Mouse (Mus musculus) CD4-positive helper T cell, adult 2 months (primary cell): ENCODE measurements at regions not wholly inside any gene's neighbourhood (a gene's known extent, or its start where the extent isn't known, plus 50 kb on each side); places are given as distances from the start of the nearest gene placed in this dataset.

Experiments
- DNase-seq: peaks from one replicate; pipeline ENCODE4 v3.0.0-alpha.2; 2012; ENCODE audit warnings: low read depth, missing footprints, low spot score

DNA sequence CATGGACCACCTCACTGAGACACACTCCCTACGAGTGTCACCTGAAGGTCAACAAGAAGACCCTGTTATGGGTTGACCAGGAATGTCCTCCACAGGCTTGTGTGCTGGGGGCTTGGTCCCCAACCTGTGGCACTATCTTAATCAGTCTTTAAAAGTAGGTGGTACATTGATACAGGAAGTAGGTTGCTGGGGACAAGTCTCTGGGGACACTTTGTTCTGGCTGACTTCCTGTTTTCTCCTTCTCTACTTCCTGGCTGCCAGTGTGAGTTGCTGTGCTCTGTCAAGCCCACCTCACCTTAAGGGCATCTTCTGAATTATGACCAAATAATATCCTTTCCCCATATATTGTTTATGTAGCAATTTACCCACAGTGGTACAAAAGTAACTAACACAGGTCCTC is 96.1 kb downstream of the Cct6b start:
- DNase-seq, result no peak

DNA sequence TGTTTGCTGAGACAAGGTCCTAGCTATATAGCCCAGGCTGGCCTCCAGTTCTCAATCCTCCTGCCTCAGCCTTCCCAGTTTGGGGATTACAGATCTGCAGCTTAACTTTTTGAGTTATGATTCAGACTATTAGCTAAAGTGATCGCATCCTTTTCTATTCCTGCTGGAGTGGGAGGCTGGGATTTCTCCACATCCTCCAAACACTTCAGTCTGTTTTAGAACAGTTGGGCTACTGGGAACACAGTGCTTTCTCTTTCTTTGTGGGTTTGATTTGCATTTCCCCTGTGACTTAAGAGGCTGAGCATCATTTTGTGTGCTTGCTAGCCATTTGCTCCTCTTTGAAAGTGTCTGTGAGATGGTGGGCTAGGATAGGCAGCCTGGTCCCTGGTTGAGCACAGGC is 100.0 kb downstream of the Cct6b start:
- DNase-seq, result no peak

DNA sequence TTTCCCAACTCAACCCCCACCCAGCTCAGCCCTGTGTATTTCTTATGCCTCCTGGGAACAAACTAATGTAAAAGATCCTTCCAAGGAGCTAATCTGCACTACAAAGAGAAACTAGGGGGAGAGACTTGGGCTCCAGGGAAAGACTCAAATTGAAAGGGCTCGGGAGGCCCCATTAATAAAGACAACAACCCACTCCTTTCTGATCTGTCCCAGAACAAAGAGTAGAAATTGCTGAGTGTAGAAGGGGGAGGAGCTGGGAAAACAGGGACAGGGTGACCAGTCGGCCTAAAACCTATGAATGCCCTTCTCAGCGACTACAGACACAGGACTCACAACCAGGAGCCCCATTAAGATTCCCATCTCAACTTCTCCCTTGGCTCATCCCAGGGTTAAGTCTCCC is 102.0 kb downstream of the Cct6b start:
- no peak for DNase-seq

- DNase-seq, result no peak
Observed at GRCm38 (mm10) chr11:82651751-82652150, 112.4 kb downstream of the Cct6b start.

- DNase-seq, result no peak
Observed at GRCm38 (mm10) chr11:82638513-82638912, 125.6 kb downstream of the Cct6b start.

DNA sequence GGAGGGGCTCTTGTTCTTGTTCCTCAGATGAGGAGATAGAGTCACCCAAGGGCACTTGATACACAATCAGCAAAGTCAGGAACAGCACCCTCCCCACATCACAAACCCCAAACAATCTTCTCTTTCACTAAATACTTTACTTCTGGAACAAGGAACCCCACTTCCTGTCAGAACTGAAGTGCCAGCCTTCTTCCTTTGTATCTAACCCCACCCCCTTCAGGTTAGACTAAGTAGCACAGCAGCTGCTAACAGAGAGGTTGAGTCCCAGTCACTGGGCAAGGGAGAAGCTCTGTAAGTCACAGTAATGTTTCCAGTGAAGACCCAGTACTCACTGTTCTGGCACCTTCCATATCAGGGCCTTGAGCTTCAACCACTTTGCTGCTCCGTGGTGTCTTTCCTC is 131.9 kb downstream of the Cct6b start:
- no peak for DNase-seq

DNA sequence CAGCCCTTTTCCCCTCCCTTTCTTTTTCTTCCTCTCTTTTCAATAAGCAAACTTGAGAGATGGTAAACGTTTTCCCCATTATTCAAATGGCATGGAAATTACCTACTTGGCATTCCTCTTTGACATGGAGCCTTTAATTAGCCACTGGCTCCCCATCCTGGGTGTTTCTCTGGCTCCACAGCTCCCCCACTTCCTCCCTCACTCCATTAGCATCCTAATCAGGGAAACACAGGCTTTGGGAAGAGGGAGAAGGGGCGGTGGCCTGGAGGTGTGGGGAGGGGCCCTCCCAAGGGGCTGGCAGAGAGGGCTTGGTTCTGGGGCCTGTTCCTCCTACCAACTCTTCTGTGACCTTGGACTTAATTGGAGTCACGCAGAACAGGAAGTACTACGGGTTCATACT is 132.7 kb downstream of the Cct6b start:
- DNase-seq, result no peak

GRCm38 (mm10) chr11:82626501-82627111 is 137.5 kb downstream of the Cct6b start:
- no peak for DNase-seq

DNA sequence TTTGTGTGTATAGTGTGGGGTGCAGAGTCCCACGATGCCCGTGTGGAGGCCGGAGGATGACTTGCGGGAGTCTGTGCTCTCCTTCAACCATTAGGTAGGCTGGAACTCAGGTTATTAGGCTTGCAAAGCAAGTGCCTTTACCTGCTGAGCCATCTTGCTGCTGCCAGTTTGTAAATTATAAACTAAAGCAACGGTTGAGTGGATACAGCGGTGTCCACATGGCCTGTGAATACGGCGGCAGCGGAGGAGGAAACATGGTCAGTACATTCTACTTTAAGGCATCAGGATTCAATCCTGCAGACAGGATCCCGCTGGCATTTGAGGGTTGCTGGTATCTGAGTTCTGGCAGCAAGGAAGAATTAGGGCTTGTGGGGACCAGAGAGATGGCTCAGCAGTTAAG is 143.1 kb downstream of the Cct6b start:
- DNase-seq, result no peak

DNA sequence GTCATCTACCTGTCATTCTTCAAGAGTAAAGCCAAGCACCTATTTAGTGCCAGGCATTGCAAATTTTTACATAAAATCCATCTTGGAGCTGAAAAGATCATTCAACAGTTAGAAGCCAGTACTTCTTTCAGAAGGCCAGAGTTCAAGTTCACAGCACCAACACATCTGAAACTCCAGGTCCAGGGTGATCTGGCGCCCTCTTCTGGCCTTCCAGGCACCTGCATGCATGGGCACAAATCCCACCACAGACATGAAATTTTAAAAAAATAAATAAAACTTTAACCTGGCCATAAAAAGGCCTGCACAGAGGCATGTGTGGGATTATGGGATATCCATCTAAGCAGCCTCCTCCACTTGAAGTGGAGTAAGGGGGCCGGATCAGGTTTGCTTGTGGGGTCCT is 144.7 kb downstream of the Cct6b start:
- DNase-seq, result no peak

- no peak for DNase-seq
Observed at GRCm38 (mm10) chr11:82618457-82618856, 145.7 kb downstream of the Cct6b start.

GRCm38 (mm10) chr11:82616856-82617255 is 147.3 kb downstream of the Cct6b start:
- no peak for DNase-seq

GRCm38 (mm10) chr11:82614356-82614755 is 149.8 kb downstream of the Cct6b start:
- no peak for DNase-seq

- peak; percentile 63 for DNase-seq
Observed at GRCm38 (mm10) chr11:82613503-82613902, 150.6 kb downstream of the Cct6b start.

DNA sequence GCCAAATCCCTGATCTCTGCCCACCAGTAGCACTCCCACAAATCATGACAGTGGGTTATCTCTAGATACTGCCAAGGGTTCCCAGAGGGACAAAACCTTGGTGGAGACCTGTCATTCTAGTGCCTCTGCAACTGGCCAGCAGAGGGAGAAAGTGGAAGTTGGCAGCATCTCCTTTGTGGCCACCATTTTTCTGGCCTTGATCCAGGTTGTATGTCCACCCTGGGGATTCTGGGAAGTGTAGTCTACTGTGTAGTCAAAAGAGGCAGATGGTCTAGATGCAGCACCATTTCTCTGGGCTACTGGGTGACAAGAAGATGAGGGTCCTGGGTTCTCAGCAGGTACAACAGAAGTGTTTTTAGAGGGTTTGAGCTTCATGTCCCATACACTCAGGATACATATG is 152.1 kb downstream of the Cct6b start:
- DNase-seq, result no peak

GRCm38 (mm10) chr11:82608963-82609362 is 155.2 kb downstream of the Cct6b start:
- DNase-seq, result no peak

GRCm38 (mm10) chr11:82607661-82608060 is 156.5 kb downstream of the Cct6b start:
- no peak for DNase-seq

DNA sequence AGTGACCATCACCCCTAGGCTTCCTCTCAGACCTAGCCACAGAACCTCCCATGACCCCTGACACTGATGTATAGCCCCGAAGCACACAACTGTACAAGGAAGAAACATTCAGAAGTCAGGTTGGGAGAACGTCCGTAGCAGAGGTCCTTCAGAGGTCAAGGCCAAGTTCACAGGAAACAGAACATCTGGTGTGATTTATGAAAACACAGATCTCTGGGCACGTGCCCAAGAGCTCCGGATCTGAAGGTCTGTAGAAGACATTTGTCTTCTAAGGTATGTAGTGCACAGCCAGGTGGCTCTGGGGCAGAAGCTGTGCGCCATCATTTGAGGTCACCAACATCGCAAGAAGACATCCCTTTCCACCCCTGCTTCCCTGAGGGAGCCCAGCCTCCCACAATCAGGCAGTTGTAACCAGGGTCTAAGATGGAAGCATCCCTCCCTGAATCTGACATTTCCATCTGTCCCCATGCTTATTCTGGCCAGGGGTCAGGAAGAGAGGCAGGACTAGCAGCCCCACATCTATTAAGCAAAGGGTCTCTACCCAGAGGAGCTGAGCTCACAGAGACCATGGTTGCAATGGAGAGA is 159.8 kb downstream of the Cct6b start:
- no peak for DNase-seq

DNA sequence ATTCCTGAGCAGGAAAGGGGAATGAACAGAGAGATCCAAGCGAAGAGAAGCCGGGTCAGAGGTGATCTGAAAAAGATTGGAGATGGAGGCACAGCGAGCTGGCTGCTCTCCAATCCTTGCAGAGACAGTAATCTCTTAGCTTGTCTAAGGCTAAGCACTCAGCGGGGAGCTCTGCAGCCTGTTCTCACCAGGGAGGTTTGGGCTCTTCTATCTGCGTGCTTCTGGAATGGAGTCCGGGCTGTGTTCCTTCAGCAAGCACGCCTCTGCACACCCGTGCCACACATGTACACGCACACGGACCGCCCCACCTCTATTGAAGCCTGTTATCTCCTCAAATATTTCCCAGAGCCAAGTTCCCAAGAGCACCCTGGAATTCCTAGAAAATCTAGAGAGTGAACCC is 161.3 kb downstream of the Cct6b start:
- DNase-seq, result no peak

GRCm38 (mm10) chr11:82602250-82602649 is 161.9 kb downstream of the Cct6b start:
- DNase-seq, result no peak

DNA sequence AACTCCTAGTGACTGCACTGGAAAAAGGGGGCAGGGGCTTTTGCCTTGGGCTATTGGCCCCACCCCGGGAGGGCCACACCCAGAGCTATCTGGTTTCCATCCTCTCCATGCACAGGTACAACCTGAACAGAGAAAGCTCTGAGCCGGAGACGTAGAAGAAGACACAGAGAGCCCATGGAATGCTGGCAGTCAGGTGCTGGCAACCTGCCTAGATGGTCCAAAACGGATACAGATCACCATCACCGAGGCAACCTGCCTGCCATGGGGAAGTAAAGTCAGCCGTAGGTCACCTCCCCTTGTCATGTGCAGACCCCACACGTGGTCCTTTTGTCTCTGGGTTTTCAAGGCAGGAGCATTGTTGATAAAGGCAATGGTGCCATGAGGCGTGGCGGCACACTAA is 164.0 kb downstream of the Cct6b start:
- no peak for DNase-seq

DNA sequence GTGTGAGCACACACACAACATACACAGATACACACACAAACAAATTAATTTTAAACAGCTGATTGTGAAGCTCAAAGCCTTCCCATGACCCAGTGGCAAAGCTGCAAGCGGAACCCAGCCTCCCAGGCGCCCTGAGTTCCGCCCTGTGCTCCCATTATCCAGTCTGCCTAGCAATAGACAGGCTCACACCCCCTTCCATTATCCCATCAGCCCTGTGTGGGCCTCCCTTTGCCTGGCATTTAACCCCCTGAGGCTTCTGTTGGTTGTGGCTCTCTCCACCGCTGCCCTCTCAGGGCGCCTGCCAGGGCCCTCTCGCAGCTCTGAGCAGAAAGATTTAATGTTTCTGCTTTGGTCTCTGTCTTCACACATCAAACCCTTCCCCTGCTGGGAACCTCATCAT is 166.4 kb downstream of the Cct6b start:
- no peak for DNase-seq

GRCm38 (mm10) chr11:82596801-82597200 is 167.3 kb downstream of the Cct6b start:
- no peak for DNase-seq

- DNase-seq, result no peak
Observed at GRCm38 (mm10) chr11:82589761-82590160, 174.4 kb downstream of the Cct6b start.
